Mouse (Mus musculus) frontal cortex, postnatal 36 days (tissue): ENCODE results near the gene Slc35e4.
"Not testable (repeated sequence)": the region's sequence is repeated elsewhere in the genome, so short reads cannot be mapped to it uniquely, and the experiment has no call there.

Source experiments
- DNase-seq, 2 experiments: peaks; one replicate each; pipeline ENCODE4 v3.0.0; 2022; ENCODE audit warnings: low spot score in 2 of 2

Slc35e4 gene

GRCm38 (mm10) chr11:3914109-3914840, at the start of gene Slc35e4:
Gene Slc35e4 (minus strand): TSS chr11:3914664.
- DNase-seq, result peak; percentile 83 to 85

- DNase-seq, result peak; percentile 87 to 90
These were observed 49.3 kb upstream of the Slc35e4 start, which contains the start of gene Pes1 for GRCm38 (mm10) chr11:3963610-3964415. Gene Pes1 (plus strand): TSS chr11:3963975.

- DNase-seq, result no peak
These were observed 48.7 kb upstream of the Slc35e4 start for GRCm38 (mm10) chr11:3963155-3963554.

GRCm38 (mm10) chr11:3961761-3962160, 47.3 kb upstream of the Slc35e4 start:
- no peak for DNase-seq

- DNase-seq, result no peak
These were observed 46.4 kb upstream of the Slc35e4 start for GRCm38 (mm10) chr11:3960901-3961300.

- not testable (repeated sequence) for DNase-seq
These were observed 40.9 kb upstream of the Slc35e4 start for GRCm38 (mm10) chr11:3955371-3955770.

GRCm38 (mm10) chr11:3954876-3955275, 40.4 kb upstream of the Slc35e4 start:
- not testable (repeated sequence) for DNase-seq

DNA sequence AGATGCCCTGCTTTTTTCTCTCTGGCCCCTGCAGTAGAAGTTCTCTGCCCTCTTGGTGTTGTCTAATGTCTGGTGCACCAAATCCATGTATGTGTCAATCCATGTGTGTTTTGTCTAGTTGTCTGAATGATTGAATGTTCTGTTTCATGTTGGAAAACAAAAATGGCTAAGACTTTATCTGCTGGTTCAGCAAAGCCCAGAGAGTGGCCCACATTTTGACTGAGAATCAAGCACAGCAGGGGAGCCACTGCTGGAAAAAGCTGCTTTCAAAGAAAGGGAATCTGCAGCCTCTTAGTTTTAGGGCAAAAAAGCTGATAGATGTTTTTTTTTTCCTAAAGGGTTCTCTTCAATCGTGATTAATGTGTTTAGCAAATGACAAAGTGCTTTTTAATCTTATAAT, 31.9 kb upstream of the Slc35e4 start:
- DNase-seq, result no peak

GRCm38 (mm10) chr11:3941371-3941770, 26.9 kb upstream of the Slc35e4 start:
- no peak for DNase-seq

GRCm38 (mm10) chr11:3937321-3937874, 22.9 kb upstream of the Slc35e4 start:
- no peak for DNase-seq

DNA sequence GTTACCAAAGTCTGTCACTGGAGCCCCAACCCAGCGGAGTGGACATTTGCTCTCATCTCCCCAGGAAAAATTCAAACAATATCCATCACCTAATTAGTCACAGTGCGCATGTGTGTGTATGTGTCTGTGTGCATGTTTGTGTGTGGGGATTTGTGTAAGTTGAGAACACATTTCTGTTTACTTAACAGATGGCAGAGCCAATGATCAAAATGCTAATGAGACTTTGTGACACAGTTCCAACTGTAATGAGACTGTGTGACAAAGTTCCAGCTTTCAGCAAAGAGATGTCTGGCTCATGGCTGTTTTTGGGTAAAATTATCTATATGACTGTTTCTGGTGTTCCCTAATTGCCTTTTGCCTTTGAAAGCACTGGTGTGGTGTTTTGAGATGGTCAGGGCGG, 21.9 kb upstream of the Slc35e4 start:
- no peak for DNase-seq

- no peak for DNase-seq
These were observed 20.7 kb upstream of the Slc35e4 start for GRCm38 (mm10) chr11:3935135-3935534.

- no peak for DNase-seq
These were observed 19.4 kb upstream of the Slc35e4 start for GRCm38 (mm10) chr11:3933756-3934285.

GRCm38 (mm10) chr11:3931511-3932211, 17.2 kb upstream of the Slc35e4 start, which contains the start of gene Tcn2:
Gene Tcn2 (minus strand): TSS chr11:3932159.
- peak; percentile 51 to 60 for DNase-seq

DNA sequence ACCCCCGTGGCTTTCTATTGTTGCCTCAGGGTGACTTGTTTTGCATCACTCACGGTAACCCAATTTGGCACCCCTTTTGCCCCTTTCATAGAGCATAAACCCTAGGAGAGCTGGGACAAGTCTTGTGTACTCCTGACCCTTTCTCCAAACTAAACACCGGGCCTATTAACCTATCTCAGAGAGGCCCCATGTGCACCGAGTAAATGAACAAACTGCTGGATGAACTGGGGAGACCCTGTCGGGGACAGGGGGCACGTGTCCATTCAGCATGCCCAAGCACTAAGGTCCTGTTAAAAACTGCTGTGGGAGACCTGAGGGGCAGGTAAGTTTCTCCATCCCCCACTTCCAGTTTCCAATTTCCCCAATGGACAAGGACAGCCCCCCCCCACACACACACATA, 16.5 kb upstream of the Slc35e4 start:
- no peak for DNase-seq

DNA sequence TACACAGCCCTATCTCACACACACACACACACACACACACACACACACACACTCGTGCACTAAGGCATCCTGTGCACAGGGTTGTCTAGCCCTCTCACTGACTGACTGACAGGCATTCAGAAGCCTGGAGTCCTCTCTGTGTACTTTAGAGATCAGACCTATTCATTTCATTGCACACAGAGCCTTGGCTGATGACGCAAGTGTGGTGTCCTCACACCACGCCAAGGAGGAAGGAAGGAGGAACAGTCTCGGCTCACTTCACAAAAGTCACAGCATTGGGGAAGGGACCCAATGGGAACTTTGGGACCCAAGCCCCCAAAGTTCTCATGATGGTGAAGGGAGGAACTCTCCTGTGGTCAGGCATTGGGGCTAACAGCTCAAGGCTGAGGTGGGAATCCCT, 15.6 kb upstream of the Slc35e4 start:
- DNase-seq, result no peak

DNA sequence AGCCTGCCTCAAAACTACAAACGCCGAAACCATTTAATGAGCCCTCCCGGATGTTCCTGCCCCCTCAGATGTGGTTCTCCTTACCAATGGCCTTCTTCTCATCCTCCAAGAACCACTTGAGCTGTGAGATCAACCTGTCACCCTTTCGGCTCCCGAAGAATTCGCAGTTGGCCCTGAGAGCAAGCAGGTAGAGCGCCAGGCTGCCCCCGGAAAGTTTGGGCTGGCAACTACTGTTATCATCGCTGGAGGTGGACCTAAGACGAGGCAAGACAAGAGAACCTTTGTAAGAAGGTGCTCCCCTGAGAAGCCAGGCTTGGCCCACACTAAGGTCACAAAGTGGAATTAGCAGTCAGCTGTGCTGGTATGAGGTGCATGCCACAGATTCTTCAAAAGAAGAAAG, 11.5 kb upstream of the Slc35e4 start:
- DNase-seq, result no peak

- DNase-seq, result no peak
These were observed 8.3 kb upstream of the Slc35e4 start for GRCm38 (mm10) chr11:3922731-3923130.

GRCm38 (mm10) chr11:3922115-3922514, 7.7 kb upstream of the Slc35e4 start:
- DNase-seq, result no peak

DNA sequence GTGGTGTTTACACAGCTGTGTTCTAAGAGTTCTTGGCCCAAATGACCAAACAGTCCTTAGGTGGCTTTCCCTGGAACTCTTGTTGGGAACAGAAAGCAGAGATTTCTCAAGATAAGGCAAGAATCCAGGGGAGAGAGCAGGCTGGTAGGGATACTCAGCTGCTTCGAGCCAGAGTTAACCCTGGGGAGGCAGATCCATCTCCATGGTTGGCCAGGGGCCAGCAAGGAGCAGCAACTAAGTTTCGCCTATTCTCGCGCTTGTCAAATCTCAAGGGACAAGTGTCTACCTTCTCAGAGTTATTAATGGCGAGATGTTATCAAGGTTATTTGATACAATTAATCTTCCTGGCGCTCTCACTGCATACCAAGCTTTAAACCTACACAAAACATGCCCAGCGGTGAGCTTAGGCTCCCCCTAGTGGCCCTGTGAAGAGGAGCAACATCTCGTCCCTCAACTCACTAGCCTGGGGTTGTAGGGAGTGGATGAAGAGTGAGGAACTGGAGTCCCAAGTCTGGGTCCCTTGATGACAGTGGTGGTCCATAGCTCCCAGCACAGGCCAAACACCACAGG, 6.9 kb upstream of the Slc35e4 start:
- DNase-seq, result peak; percentile 31 to 71

- DNase-seq, result no peak
These were observed 6.0 kb upstream of the Slc35e4 start for GRCm38 (mm10) chr11:3920476-3920875.
